Mouse (Mus musculus) lung, postnatal 14 days (tissue): ENCODE measurements at regions not wholly inside any gene's neighbourhood (a gene's known extent, or its start where the extent isn't known, plus 50 kb on each side); places are given as distances from the start of the nearest gene placed in this dataset.

Experiments
- DNase-seq: peaks from one replicate; pipeline ENCODE4 v3.0.0; 2021

- DNase-seq, result no peak
These were observed 245.0 kb upstream of the Habp2 start for GRCm38 (mm10) chr19:56041930-56042329.

- no peak for DNase-seq
These were observed 240.1 kb upstream of the Habp2 start for GRCm38 (mm10) chr19:56046784-56047390.

DNA sequence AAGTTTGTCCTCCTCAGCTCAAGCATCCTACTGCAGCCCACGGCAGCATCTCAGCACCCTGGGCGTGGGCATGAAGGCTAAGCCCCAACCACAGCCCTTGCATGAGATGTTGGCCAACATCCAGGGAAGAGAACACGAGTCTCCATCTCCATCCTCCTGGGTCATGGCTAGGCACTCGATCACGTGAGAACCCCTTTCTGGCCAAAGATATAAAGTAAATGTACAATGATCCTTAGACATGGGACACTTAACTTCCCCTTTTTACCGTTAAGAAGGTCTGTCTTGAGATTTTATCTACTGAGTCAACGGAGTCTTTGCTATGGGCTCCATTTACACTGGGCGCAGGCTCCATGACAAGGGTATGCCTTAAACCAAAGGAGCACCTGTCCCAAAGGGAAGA is 232.8 kb upstream of the Habp2 start:
- DNase-seq, result no peak

- no peak for DNase-seq
These were observed 230.5 kb upstream of the Habp2 start for GRCm38 (mm10) chr19:56056397-56056796.

GRCm38 (mm10) chr19:56061882-56062540 is 224.9 kb upstream of the Habp2 start:
- DNase-seq, result no peak

DNA sequence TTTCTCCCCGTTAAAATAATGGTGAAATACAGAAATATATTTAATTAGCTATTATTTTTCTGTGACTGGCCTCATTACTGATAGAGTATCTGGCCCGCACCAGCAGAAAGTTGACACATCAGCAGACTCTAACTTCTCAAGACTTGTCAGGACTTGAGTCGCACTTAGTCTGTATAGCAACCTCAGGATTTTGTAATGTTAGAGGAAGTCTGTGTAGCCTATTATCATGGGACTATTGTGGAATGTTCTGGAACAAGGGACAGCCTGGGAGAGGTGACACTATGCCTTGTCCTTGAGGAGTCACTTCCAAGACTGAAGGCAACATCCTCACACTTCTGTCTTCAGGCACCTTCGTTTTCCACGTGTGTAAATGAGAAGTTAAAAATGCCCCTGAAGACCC is 223.8 kb upstream of the Habp2 start:
- no peak for DNase-seq

- DNase-seq, result no peak
These were observed 221.2 kb upstream of the Habp2 start for GRCm38 (mm10) chr19:56065730-56066129.

DNA sequence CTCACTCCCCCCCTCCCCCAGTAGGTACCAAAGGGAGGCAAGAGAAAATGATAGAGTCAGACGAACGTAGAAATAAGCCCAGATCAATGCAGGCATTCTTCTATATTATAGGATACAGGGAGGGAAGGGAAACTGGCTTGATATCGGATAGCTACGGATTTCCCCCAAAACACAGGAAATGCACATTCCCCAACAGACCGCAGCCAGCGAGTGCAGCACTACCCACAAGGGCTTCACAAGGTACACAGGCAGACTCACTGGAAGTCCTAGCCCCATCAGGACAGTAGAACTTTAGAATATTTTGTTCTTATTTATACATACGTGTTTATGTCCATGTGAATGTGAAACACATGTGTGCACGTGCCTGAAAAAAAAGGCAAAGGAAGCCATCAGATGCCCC is 218.8 kb upstream of the Habp2 start:
- DNase-seq, result no peak

DNA sequence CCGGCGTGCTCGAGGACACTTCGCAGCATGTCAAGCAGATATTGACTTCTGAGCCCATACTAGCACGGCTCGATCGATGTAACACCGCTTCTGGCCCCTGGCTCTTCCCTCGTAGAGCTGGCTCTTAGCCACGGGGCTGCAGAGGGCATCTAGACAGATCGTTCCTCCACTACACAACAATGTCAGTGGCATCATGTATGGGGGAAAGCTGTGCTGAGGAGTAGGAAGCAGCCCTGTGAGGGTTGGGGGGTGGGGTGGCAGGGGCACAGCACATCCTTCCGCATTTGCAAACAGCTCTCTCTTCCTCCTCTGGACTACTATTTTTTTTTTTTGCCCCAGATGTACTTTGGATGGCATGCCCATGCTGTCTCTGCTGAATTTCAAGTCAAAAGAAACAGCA is 218.1 kb upstream of the Habp2 start:
- no peak for DNase-seq

DNA sequence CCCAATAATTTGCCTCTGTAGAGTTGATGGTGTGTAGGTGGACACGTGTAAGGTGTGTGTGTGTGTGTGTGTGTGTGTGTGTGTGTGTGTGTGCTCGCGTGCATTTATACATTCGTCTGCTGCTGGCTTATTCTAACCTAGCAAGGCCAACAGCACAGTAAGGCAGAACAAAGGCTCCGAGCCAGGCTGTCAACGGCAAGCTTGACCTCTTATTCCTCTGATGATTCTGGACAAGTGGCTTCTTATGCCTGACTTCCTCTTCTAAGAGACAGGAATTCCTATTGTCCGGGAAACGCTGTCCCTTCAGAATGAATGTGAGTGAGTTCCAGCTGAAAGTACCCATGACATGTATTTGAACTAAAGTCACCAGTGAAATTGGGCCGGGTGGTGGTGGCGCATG is 217.7 kb upstream of the Habp2 start:
- DNase-seq, result no peak

DNA sequence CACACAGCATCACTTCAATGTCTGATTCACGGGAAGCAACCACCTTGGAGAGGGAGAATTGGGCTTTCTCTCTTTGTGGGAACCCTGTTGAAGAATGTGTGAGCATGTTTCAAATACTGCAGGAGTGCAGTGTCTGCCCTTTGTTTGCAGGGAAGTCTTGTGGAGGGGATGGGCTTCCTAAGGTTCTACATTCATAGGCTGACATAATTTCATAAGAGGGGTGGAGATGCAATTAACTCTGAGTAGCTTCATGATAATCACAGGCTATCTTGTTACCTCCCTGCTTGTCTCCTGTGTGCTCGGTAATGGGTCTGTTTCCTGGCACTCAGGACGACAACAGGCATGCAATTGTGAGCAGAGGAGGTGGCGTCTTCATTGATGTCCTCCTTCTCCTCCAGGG is 215.6 kb upstream of the Habp2 start:
- DNase-seq, result no peak

DNA sequence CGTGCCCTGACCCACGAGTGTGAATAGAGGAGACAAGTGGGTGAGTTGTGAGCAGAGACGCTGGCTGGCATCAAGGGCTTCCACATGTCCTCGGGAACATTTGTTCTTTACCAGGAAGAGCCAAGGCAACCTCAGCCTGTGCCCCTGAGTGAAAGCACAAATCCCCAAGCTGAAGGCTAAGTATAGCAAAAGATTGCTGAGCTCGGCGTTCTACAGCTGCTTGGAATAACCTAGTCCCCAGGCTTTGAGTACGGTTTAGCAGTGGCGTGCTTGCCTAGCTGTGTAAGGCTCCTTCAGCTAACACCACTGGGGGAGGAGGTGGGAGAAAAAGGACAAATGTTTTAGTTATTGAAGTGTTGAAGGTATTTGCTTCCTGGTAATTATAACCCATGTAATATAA is 210.8 kb upstream of the Habp2 start:
- DNase-seq, result no peak

DNA sequence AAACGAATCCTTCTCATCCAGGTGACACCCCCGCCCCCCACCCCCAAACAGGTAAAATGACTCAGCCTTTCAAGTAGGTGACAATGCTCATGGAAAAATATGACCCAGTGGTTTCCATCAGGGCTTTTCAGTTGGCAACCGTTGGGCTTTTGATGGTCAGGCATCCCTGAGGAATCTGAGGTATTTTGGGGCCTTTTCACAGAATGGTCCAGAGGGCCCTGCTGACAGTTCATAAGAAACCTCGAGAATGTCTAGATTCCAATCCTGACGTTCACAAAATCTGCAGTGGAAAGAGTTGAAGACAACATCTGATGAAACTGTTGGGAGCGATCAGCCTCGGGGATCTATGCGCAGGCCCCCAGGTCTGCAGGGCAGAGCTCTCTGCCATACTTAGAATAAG is 209.4 kb upstream of the Habp2 start:
- DNase-seq, result no peak

GRCm38 (mm10) chr19:56086413-56087083 is 200.4 kb upstream of the Habp2 start:
- no peak for DNase-seq

DNA sequence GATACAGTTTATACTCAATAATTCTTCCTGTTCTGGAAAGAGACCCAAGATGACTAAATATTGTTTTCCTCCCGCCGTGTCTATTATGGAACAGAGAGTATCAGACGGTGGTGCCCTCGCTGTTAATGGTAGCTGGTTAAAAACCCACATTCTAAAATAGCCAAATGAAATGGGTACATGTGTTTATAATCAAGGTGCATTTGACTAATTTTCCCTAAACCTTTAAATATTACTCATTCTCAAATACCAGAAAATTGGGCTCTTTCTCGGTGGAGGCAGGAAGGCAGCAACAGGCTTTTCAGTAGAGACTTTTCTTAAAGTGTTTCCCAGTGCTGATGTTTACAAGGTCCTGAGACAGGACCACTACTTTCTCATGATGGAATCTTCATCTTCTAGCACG is 199.8 kb upstream of the Habp2 start:
- DNase-seq, result no peak

GRCm38 (mm10) chr19:56089795-56090375 is 197.1 kb upstream of the Habp2 start:
- DNase-seq, result no peak

- no peak for DNase-seq
These were observed 195.4 kb upstream of the Habp2 start for GRCm38 (mm10) chr19:56091581-56091980.

DNA sequence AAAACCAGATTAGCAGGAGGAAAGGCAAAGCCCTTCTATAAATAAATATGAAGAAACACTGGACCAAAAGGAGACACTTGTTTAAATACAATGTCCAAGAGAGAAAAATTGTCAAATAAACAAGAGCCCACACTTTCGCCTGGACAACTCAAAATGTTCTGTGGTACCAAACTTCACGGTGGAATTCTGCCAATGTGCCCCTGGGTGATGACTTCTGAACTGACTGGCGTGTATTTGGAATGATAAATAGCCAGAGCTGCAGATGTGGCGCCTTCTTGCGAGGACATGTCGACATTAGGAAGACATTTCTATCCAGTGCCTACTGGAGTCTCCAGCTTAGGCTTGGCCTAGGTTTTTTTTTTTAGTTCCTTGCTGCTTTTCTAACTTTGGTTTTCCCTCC is 191.1 kb upstream of the Habp2 start:
- DNase-seq, result peak; percentile 50

- no peak for DNase-seq
These were observed 187.2 kb upstream of the Habp2 start for GRCm38 (mm10) chr19:56099725-56100124.

- DNase-seq, result no peak
These were observed 186.6 kb upstream of the Habp2 start for GRCm38 (mm10) chr19:56100131-56100872.

GRCm38 (mm10) chr19:56102454-56103080 is 184.4 kb upstream of the Habp2 start:
- no peak for DNase-seq

GRCm38 (mm10) chr19:56105073-56105451 is 181.9 kb upstream of the Habp2 start:
- DNase-seq, result no peak
